Comparison of ENCODE assay signal across 31 mouse cellular contexts in the genomic region with DNA sequence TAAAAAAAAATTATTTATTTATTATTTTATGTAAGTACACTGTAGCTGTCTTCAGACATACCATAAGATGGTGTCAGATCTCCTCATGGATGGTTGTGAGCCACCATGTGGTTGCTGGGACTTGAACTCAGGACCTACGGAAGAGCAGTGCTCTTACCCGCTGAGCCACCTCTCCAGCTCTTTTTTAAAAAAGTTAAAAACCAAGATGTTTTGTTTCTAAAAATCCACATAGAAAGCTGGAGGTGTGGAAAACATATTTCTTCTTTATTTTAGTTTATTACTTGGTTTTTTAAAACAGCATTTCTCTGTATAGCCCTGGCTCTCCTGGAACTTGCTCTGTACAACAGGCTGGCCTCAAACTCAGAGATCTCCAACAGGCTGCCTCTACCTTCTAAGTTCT. TPM values are rescaled to one million over a fixed set of nuclear protein-coding genes. Genes with fewer than 3 reads are reported as not detected.
"Had no signal": no experiment of that assay in that cellular context is flagged by ENCODE, and none has a peak within 500 bp of the region (broad histone marks: within the 10 kb centered on the region; RNA-seq: fewer than 3 reads in every experiment).

No protein-coding gene starts in this region.

- H3K4me3 ChIP-seq: left cerebral cortex, adult 2 months; limb, embryonic 10.5 days; limb, embryonic 12.5 days; limb, embryonic 13.5 days; limb, embryonic 15.5 days; liver, embryonic 12.5 days; liver, embryonic 13.5 days; liver, embryonic 15.5 days; lung, embryonic 15.5 days; megakaryocyte, embryonic 14.5 days; midbrain, embryonic 10.5 days; midbrain, embryonic 12.5 days; midbrain, embryonic 13.5 days; myocyte had no signal

- ATAC-seq: liver, embryonic 12.5 days; liver, postnatal 0 days; lung, postnatal 0 days; midbrain, embryonic 13.5 days; midbrain, embryonic 16.5 days had no signal

- H3K36me3 ChIP-seq: limb, embryonic 10.5 days; limb, embryonic 12.5 days; limb, embryonic 13.5 days; limb, embryonic 15.5 days; liver, embryonic 12.5 days; liver, embryonic 13.5 days; liver, embryonic 15.5 days; lung, embryonic 15.5 days; midbrain, embryonic 10.5 days; midbrain, embryonic 12.5 days; midbrain, embryonic 13.5 days had no signal

- H3K27ac ChIP-seq: left cerebral cortex, adult 2 months; limb, embryonic 10.5 days; limb, embryonic 12.5 days; limb, embryonic 13.5 days; limb, embryonic 15.5 days; liver, embryonic 12.5 days; liver, embryonic 13.5 days; liver, embryonic 14.5 days; liver, embryonic 15.5 days; lung, embryonic 15.5 days; macrophage; midbrain, embryonic 10.5 days; midbrain, embryonic 12.5 days; midbrain, embryonic 13.5 days had no signal

- H3K4me2 ChIP-seq: limb, embryonic 12.5 days; limb, embryonic 13.5 days; limb, embryonic 15.5 days; liver, embryonic 12.5 days; liver, embryonic 13.5 days; liver, embryonic 15.5 days; lung, embryonic 14.5 days; lung, embryonic 15.5 days; midbrain, embryonic 12.5 days; midbrain, embryonic 13.5 days had no signal

- H3K9ac ChIP-seq: limb, embryonic 12.5 days; limb, embryonic 13.5 days; limb, embryonic 15.5 days; liver, embryonic 12.5 days; liver, embryonic 13.5 days; liver, embryonic 14.5 days; liver, embryonic 15.5 days; liver, postnatal 0 days; lung, embryonic 14.5 days; lung, embryonic 15.5 days; midbrain, embryonic 12.5 days; midbrain, embryonic 13.5 days had no signal

- H3K9me3 ChIP-seq: limb, embryonic 10.5 days; limb, embryonic 12.5 days; limb, embryonic 13.5 days; limb, embryonic 15.5 days; liver, embryonic 12.5 days; liver, embryonic 13.5 days; liver, embryonic 15.5 days; lung, embryonic 15.5 days; megakaryocyte, embryonic 14.5 days; midbrain, embryonic 10.5 days; midbrain, embryonic 12.5 days; midbrain, embryonic 13.5 days had no signal

- H3K27me3 ChIP-seq: midbrain, embryonic 13.5 days had no signal

- DNase-seq: left cerebral cortex, postnatal 4 days; liver; liver, embryonic 13.5 days; liver, postnatal 0 days; lung, adult 18-20 months; lung, adult 2 months; lung, embryonic 14.5 days; lung, postnatal 10 days; lung, postnatal 14 days; lung, postnatal 36 days; lung, postnatal 4 days; midbrain, embryonic 14.5 days had no signal

RNA-seq across cellular contexts. Expression of gene Spire2, which starts 4.0 kb away (rescaled TPM):
- total RNA-seq: megakaryocyte, adult 5-6 weeks; monocyte, adult 5-6 weeks had no signal
- polyA plus RNA-seq: macrophage had no signal
